Mouse (Mus musculus) c-Kit-positive CD71-positive TER-119-negative erythroid progenitor cells, embryonic 14.5 days (primary cell): ENCODE results near the gene Ccdc84.

Experiments used
- DNase-seq: peaks from one replicate; pipeline ENCODE4 v3.0.0-alpha.2; 2013; ENCODE audit warnings: low read depth

Gene Ccdc84

GRCm38 (mm10) chr9:44361190-44361917 is 57.0 kb downstream of the Ccdc84 start, which contains the start of gene Vps11:
Gene Vps11 (minus strand): TSS chr9:44361670.
- peak; percentile 96 for DNase-seq
